Mouse (Mus musculus) ES-E14 (cell line): ENCODE measurements around the gene Gm11127. TPM values are rescaled to one million over a fixed set of nuclear protein-coding genes. Genes with fewer than 3 reads are reported as not detected.
"Not testable (repeated sequence)": the region's sequence is repeated elsewhere in the genome, so short reads cannot be mapped to it uniquely, and the experiment has no call there.

Experiments used
- DNase-seq: peaks from one replicate; pipeline ENCODE4 v3.0.0-alpha.2; 2013; ENCODE audit warnings: low read depth, low spot score
- H3K27ac ChIP-seq: 2 replicates; pipeline ENCODE4 v1.5.1; 2012; ENCODE audit warnings: low read depth, mild to moderate bottlenecking, low read length, moderate library complexity, mixed read lengths; ENCODE audit not compliant: poor library complexity, insufficient read depth, severe bottlenecking
- H3K36me3 ChIP-seq: 2 replicates; pipeline ENCODE4 v1.6.1; 2012; ENCODE audit warnings: mild to moderate bottlenecking, low read length, moderate library complexity, mixed read lengths; ENCODE audit not compliant: control insufficient read depth, poor library complexity, insufficient read depth, severe bottlenecking
- H3K4me1 ChIP-seq, 2 experiments: fragments of 150-350 bp in 1 of 2; sonication (generic) in 1 of 2; 2 replicates each; pipeline ENCODE4 v1.6.1; 2012; ENCODE audit warnings: low read length in 2 of 2, mild to moderate bottlenecking in 1 of 2, mixed read lengths in 1 of 2; ENCODE audit not compliant: control insufficient read depth in 2 of 2, insufficient read depth in 2 of 2, poor library complexity in 1 of 2
- H3K4me3 ChIP-seq, 2 experiments: fragments of 150-350 bp in 1 of 2; sonication (generic) in 1 of 2; 2 replicates each; pipeline ENCODE4 v1.5.1; 2012; ENCODE audit warnings: low read length in 2 of 2, low read depth in 1 of 2, mild to moderate bottlenecking in 1 of 2, mixed read lengths in 1 of 2; ENCODE audit not compliant: insufficient read depth in 1 of 2, poor library complexity in 1 of 2, severe bottlenecking in 1 of 2
- H3K9ac ChIP-seq: 2 replicates; pipeline ENCODE4 v1.6.1; 2012; ENCODE audit warnings: low read depth, mild to moderate bottlenecking, low read length, mixed read lengths; ENCODE audit not compliant: poor library complexity, insufficient read depth, severe bottlenecking
- H3K9me3 ChIP-seq: fragments of 150-350 bp; sonication (generic); 2 replicates; pipeline ENCODE4 v1.6.1; 2012; ENCODE audit warnings: low read depth, mild to moderate bottlenecking, low read length; ENCODE audit not compliant: control insufficient read depth, insufficient read depth
- CHD2 ChIP-seq: IDR thresholded peaks from 2 replicates; pipeline ENCODE4 v1.6.1; 2014; ENCODE audit warnings: mild to moderate bottlenecking, low read depth, low read length, inconsistent platforms
- HCFC1 ChIP-seq: IDR thresholded peaks from 2 replicates; pipeline ENCODE4 v1.6.1; 2012; ENCODE audit warnings: low read length, inconsistent platforms, borderline replicate concordance; ENCODE audit not compliant: insufficient read depth
- MAFK ChIP-seq: IDR thresholded peaks from 2 replicates; pipeline ENCODE4 v1.6.1; 2014; ENCODE audit warnings: mild to moderate bottlenecking, low read depth, low read length, inconsistent platforms; ENCODE audit not compliant: insufficient read depth
- ZC3H11A ChIP-seq: IDR thresholded peaks from 2 replicates; pipeline ENCODE4 v1.6.1; 2012; ENCODE audit warnings: low read depth, mild to moderate bottlenecking, inconsistent platforms, low read length, borderline replicate concordance
- ZNF384 ChIP-seq: IDR thresholded peaks from 2 replicates; pipeline ENCODE4 v1.6.1; 2012; ENCODE audit warnings: low read depth, low read length, inconsistent platforms
- in situ Hi-C, 2 experiments: fragments of 600-800 bp; cut with MboI; formaldehyde crosslinking; loops; one replicate each; pipeline ENCODE4 v1.15.1; 2025; ENCODE audit warnings: low sequenced_read_pairs in 2 of 2, inconsistent platforms in 1 of 2; ENCODE audit not compliant: unreplicated experiment in 2 of 2
- total RNA-seq: library from RNA; depleted of rRNA; stranded (reverse); fragments of 300-350 nt; gene quantifications from 2 replicates; pipeline ENCODE4 v1.2.3, GENCODE M21; 2012

Gm11127 gene
- total RNA-seq, 1 experiment = 0.54 TPM

- H3K4me1 ChIP-seq = 0 out of 4 replicates have a peak, but pooled peaks cover 0 to 1% of the 10 kb centered on the region in 2 experiments
- H3K27ac ChIP-seq = no peak overlapping the region
- no peaks in the 10 kb centered on the region for H3K36me3 ChIP-seq
- no peak for DNase-seq
- no peaks in the 10 kb centered on the region for H3K9me3 ChIP-seq
- H3K4me3 ChIP-seq = peak overlapping the region; percentile 65 to 66
- H3K9ac ChIP-seq = peak overlapping the region; percentile 55
- in situ Hi-C loops = no loop called here
- TF ChIP-seq MAFK (no peak), ZC3H11A (no peak), CHD2 (no peak)
Observed at GRCm38 (mm10) chr17:36083870-36084451, 25.8 kb upstream of the Gm11127 start.

GRCm38 (mm10) chr17:36083266-36083869, 25.2 kb upstream of the Gm11127 start:
- peak overlapping the region; percentile 55 for H3K9ac ChIP-seq
- in situ Hi-C loops = no loop called here

GRCm38 (mm10) chr17:36082519-36083232, 24.5 kb upstream of the Gm11127 start:
- H3K9me3 ChIP-seq, DNase-seq, H3K36me3 ChIP-seq, H3K9ac ChIP-seq, in situ Hi-C loops, H3K27ac ChIP-seq, H3K4me1 ChIP-seq: not testable (repeated sequence)
- H3K4me3 ChIP-seq = peak overlapping the region in 1 of 2 experiments; percentile 65; a peak in 2 of 4 replicates

More at GRCm38 (mm10) chr17:36083266-36083869, 25.2 kb upstream of the Gm11127 start:
- Histone ChIP-seq H3K27ac (no peak overlapping the region), H3K9me3 (no peaks in the 10 kb centered on the region), H3K4me1 (0 out of 4 replicates have a peak, but pooled peaks cover 0 to 1% of the 10 kb centered on the region in 2 experiments), H3K4me3 (peak overlapping the region; percentile 65 to 66), H3K36me3 (no peaks in the 10 kb centered on the region)
- DNase-seq = peak; percentile 89
- TF ChIP-seq CHD2 (no peak), HCFC1 (no peak), ZC3H11A (no peak), ZNF384 (no peak)

DNA sequence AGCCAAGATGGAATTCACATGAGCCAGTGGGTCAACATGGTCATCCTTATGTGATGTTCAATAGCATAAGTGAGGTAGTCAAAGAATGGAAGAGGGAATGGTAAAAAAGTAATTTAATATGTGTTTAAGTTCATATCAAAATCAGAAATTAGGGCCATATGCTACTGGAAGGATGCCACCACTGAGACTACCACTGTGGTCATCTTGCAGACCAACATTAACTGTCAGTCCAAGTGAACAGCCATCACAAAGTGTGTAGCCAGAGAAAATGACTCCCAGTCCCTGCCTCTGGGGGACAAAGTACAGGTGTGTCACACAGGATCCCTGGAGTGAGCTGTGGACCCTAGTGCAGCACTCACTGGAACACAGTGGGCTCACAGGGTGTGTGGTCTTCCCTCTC, 23.7 kb upstream of the Gm11127 start:
- H3K9ac ChIP-seq, H3K27ac ChIP-seq, in situ Hi-C loops, H3K9me3 ChIP-seq, H3K36me3 ChIP-seq, H3K4me1 ChIP-seq, H3K4me3 ChIP-seq, DNase-seq: not testable (repeated sequence)

DNA sequence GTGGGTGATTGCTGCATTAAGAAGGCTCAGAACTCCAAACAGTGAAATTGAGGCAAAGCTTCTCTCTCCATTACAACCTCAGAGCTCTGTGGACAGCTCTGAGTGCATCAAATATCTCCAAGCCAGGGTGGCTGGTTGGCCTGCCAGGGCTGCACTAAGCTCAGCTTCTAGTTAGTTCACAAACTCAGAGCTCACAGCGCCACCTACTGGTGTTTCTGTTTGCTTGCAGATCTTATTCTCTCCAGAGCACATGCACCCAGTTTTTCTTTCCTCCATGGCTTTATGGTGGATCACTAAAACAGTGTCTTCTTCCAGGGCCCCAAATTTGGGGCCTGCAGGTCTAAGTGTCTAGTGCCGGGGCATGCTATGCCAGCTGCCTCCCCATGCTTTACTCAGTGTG, 2.7 kb upstream of the Gm11127 start:
- no peak overlapping the region for H3K4me3 ChIP-seq
- no peak overlapping the region for H3K9ac ChIP-seq
- H3K36me3 ChIP-seq = no peaks in the 10 kb centered on the region
- H3K27ac ChIP-seq = no peak overlapping the region
- TF ChIP-seq CHD2 (no peak), ZC3H11A (peak; percentile 73; the same call in 1 of the 2 replicates), HCFC1 (0 out of 2 replicates have a peak, but pooled peaks have one; percentile 13), ZNF384 (no peak), MAFK (no peak)
- DNase-seq = peak; percentile 96
- in situ Hi-C loops = loop anchor here (10.0 kb wide), 2 partner anchors 64 to 124 kb away; partner anchors contain the start of genes Gm19684 (in 1 of the 2) and Gm7030 (in 1 of the 2)
- no peaks in the 10 kb centered on the region for H3K4me1 ChIP-seq
- no peaks in the 10 kb centered on the region for H3K9me3 ChIP-seq

GRCm38 (mm10) chr17:36057927-36058326, 244 bp downstream of the Gm11127 start:
- H3K9ac ChIP-seq, DNase-seq, H3K4me1 ChIP-seq, in situ Hi-C loops, H3K9me3 ChIP-seq, H3K36me3 ChIP-seq, H3K27ac ChIP-seq: not testable (repeated sequence)
- H3K4me3 ChIP-seq = peak overlapping the region; percentile 8 to 33; a peak in 3 of 4 replicates
